Mouse (Mus musculus) cerebellum, postnatal 25 days (tissue): ENCODE results near the gene Rpl6.
"Not testable (repeated sequence)": the region's sequence is repeated elsewhere in the genome, so short reads cannot be mapped to it uniquely, and the experiment has no call there.

Source experiments
- DNase-seq, 2 experiments: peaks; one replicate each; pipeline ENCODE4 v3.0.0; 2021; ENCODE audit warnings: mixed read lengths in 2 of 2

Gene Rpl6

GRCm38 (mm10) chr5:121197337-121197736, 6.9 kb upstream of the Rpl6 start:
- no peak for DNase-seq

GRCm38 (mm10) chr5:121198376-121198775, 5.9 kb upstream of the Rpl6 start:
- DNase-seq, result no peak

- no peak for DNase-seq
These were observed 2.5 kb upstream of the Rpl6 start for GRCm38 (mm10) chr5:121201739-121202138.

GRCm38 (mm10) chr5:121202467-121202866, 1.8 kb upstream of the Rpl6 start:
- DNase-seq, result no peak

- DNase-seq, result not testable (repeated sequence)
These were observed 1.4 kb downstream of the Rpl6 start for GRCm38 (mm10) chr5:121205537-121206130.

- DNase-seq, result no peak
These were observed 2.3 kb downstream of the Rpl6 start for GRCm38 (mm10) chr5:121206540-121206939.

- DNase-seq, result no peak
These were observed 2.7 kb downstream of the Rpl6 start for GRCm38 (mm10) chr5:121206984-121207383.

GRCm38 (mm10) chr5:121209755-121210600, 5.7 kb downstream of the Rpl6 start:
- DNase-seq, result no peak

GRCm38 (mm10) chr5:121210601-121210924, 6.3 kb downstream of the Rpl6 start:
- DNase-seq, result no peak

- no peak for DNase-seq
These were observed 7.8 kb downstream of the Rpl6 start for GRCm38 (mm10) chr5:121212108-121212507.

GRCm38 (mm10) chr5:121214707-121215106, 10.4 kb downstream of the Rpl6 start:
- no peak for DNase-seq

GRCm38 (mm10) chr5:121215380-121216125, 11.3 kb downstream of the Rpl6 start:
- DNase-seq, result peak; percentile 81 to 88

- no peak for DNase-seq
These were observed 11.8 kb downstream of the Rpl6 start for GRCm38 (mm10) chr5:121216126-121216446.

GRCm38 (mm10) chr5:121216584-121217312, 12.5 kb downstream of the Rpl6 start:
- DNase-seq, result not testable (repeated sequence)

GRCm38 (mm10) chr5:121217313-121217634, 13.0 kb downstream of the Rpl6 start:
- no peak for DNase-seq

GRCm38 (mm10) chr5:121219190-121219589, 14.9 kb downstream of the Rpl6 start:
- DNase-seq, result no peak

- DNase-seq, result peak; percentile 97 to 99
These were observed 15.9 kb downstream of the Rpl6 start, which contains the start of gene Hectd4 for GRCm38 (mm10) chr5:121219980-121220731. Hectd4 (plus strand) TSS chr5:121220219.

GRCm38 (mm10) chr5:121220732-121221301, 16.5 kb downstream of the Rpl6 start:
- peak; percentile 72 to 77 for DNase-seq

GRCm38 (mm10) chr5:121221328-121221850, 17.1 kb downstream of the Rpl6 start:
- DNase-seq, result peak; percentile 46 to 47

- DNase-seq, result not testable (repeated sequence)
These were observed 19.7 kb downstream of the Rpl6 start for GRCm38 (mm10) chr5:121224020-121224419.

GRCm38 (mm10) chr5:121224856-121225255, 20.6 kb downstream of the Rpl6 start:
- DNase-seq, result peak in 1 of 2 experiments; percentile 22

- no peak for DNase-seq
These were observed 21.6 kb downstream of the Rpl6 start for GRCm38 (mm10) chr5:121225854-121226253.
